Mouse (Mus musculus) liver, embryonic 14.5 days (tissue): ENCODE data around the gene Utp6. TPM values are rescaled to one million over a fixed set of nuclear protein-coding genes. Genes with fewer than 3 reads are reported as not detected.

ENCODE experiments used
- ATAC-seq: fragments of 200-750 bp; cut with Nextera tagmentation; 2 replicates; pipeline ENCODE4 v1.8.0; 2017; ENCODE audit warnings: moderate number of reproducible peaks, mild to moderate bottlenecking, moderate library complexity; ENCODE audit not compliant: insufficient read depth
- DNase-seq, 3 experiments: peaks; one replicate each; pipeline ENCODE4 v3.0.0-alpha.2; 2012 to 2013; ENCODE audit warnings: low read depth in 3 of 3, low spot score in 3 of 3
- H3K27ac ChIP-seq: fragments of 300-500 bp; sonication (generic); 2 replicates; pipeline ENCODE4 v1.5.1; 2014; ENCODE audit warnings: moderate library complexity, mild to moderate bottlenecking, control low read depth, inconsistent platforms
- H3K27me3 ChIP-seq: fragments of 300-500 bp; sonication (generic); 2 replicates; pipeline ENCODE4 v1.6.1; 2014; ENCODE audit warnings: mild to moderate bottlenecking, low read length, moderate library complexity; ENCODE audit not compliant: control insufficient read depth, insufficient read depth
- H3K36me3 ChIP-seq: fragments of 300-500 bp; sonication (generic); replicated peaks from 2 replicates; pipeline ENCODE4 v1.6.1; 2014; ENCODE audit warnings: low read depth; ENCODE audit not compliant: control insufficient read depth, insufficient read depth
- H3K4me1 ChIP-seq, 2 experiments: fragments of 200-500 bp in 1 of 2; fragments of 300-500 bp in 1 of 2; sonication (generic) in 1 of 2; replicated peaks; 2 replicates each; pipeline ENCODE4 v1.6.1; 2012 to 2014; ENCODE audit warnings: antibody characterized with exemption in 1 of 2, inconsistent platforms in 1 of 2, low read length in 1 of 2; ENCODE audit not compliant: control insufficient read depth in 2 of 2, insufficient read depth in 2 of 2
- H3K4me2 ChIP-seq: fragments of 300-500 bp; sonication (generic); 2 replicates; pipeline ENCODE4 v1.6.1; 2014; ENCODE audit warnings: low read depth, mild to moderate bottlenecking, control low read depth, moderate library complexity
- H3K4me3 ChIP-seq, 2 experiments: fragments of 200-500 bp in 1 of 2; fragments of 300-500 bp in 1 of 2; sonication (generic) in 1 of 2; 2 replicates each; pipeline ENCODE4 v1.5.1; 2012 to 2014; ENCODE audit warnings: low read depth in 2 of 2, low read length in 2 of 2, mild to moderate bottlenecking in 2 of 2, control low read depth in 1 of 2, inconsistent platforms in 1 of 2, moderate library complexity in 1 of 2; ENCODE audit not compliant: insufficient read depth in 1 of 2
- H3K9ac ChIP-seq: fragments of 300-500 bp; sonication (generic); replicated peaks from 2 replicates; pipeline ENCODE4 v1.6.1; 2014; ENCODE audit warnings: mild to moderate bottlenecking, control low read depth, moderate library complexity
- H3K9me3 ChIP-seq: fragments of 300-500 bp; sonication (generic); 2 replicates; pipeline ENCODE4 v1.6.1; 2016; ENCODE audit warnings: low read length, mixed read lengths; ENCODE audit not compliant: control insufficient read depth
- CTCF ChIP-seq: IDR thresholded peaks from 2 replicates; pipeline ENCODE4 v1.5.1; 2016; ENCODE audit warnings: antibody characterized with exemption, low read depth, control low read depth
- EP300 ChIP-seq: IDR thresholded peaks from 2 replicates; pipeline ENCODE4 v1.6.1; 2016; ENCODE audit warnings: antibody characterized with exemption, low read depth
- WGBS: fragments of 180-500 bp; shearing (Covaris S2); extraction: QIAGEN DNeasy Blood & Tissue Kit; methylation state at CpG from one replicate; pipeline ENCODE4 v1.1.7; 2014; ENCODE audit not compliant: insufficient replicate concordance; 5-methylcytosine and 5-hydroxymethylcytosine counted together
- polyA plus RNA-seq, 2 experiments: library from polyadenylated mRNA; depleted of rRNA in 1 of 2; stranded (reverse) in 1 of 2; unstranded in 1 of 2; fragments of >200 nt; fragmentation: Nextera tagmentation in 1 of 2; extraction: Ambion mirVana in 1 of 2; gene quantifications; 2 replicates each; pipeline versions ENCODE4 v1.2.1 to v1.2.3; 2012 to 2014

Utp6 gene
- polyA plus RNA-seq, 2 experiments = 11.1 to 23.2 TPM

DNA sequence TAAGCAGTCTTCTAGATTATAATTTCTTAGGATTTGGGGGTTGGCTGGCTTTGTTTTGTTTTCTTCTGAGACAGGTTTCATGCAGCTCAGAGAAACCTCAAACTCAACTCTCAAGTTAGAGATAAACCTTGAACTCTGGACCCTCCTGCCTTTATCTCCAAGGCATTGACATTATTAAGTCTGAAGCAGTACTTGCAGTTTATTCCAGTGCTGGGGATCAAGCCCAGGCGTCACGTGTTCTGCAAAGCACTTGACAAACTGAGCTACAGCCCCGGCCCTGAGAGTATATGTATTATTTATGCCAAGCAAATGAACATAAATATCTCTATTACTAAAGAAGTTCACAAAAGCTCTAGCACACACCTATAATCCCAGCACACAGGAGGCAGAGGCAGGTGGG lies 14.9 kb downstream of the Utp6 start:
- Histone ChIP-seq H3K4me3 (no peak overlapping the region), H3K27me3 (no peaks in the 10 kb centered on the region), H3K9ac (no peak overlapping the region), H3K36me3 (peaks cover 57% of the 10 kb centered on the region), H3K4me1 (peaks cover 4 to 9% of the 10 kb centered on the region in 2 experiments), H3K27ac (no peak overlapping the region), H3K9me3 (no peaks in the 10 kb centered on the region), H3K4me2 (no peak overlapping the region)
- no peak for TF ChIP-seq CTCF
- no peak for TF ChIP-seq EP300
- WGBS = 85% methylated on average over 3 of the region's 3 CpGs
- DNase-seq (no peak), ATAC-seq (no peak)

DNA sequence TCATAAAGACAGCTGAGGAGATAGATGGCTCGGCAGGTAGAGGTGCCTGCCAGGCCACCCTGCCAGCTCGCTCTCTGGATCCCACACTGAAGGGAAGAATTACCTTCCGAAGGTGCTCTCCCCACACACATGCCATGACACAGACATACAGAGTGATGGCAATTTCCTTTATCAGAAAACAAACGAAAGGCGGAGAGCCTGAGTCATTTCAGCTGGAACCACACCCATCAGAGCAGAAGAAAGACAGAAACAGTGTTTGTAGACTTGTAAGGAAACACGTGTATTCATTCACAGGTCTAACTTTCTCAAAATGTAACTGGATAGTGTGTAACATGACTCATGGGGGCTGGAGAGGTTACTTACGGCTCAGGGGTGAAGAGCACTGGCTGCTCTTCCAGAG lies 18.6 kb downstream of the Utp6 start:
- no peak for ATAC-seq
- peak overlapping the region; percentile 34; the same call in 1 of the 2 replicates for H3K27ac ChIP-seq
- 56% methylated on average over 7 of the region's 7 CpGs for WGBS
- peak in 1 of 3 experiments; percentile 33 for DNase-seq
- no peak for TF ChIP-seq CTCF
- TF ChIP-seq EP300 = no peak
- peaks cover 4 to 9% of the 10 kb centered on the region in 2 experiments for H3K4me1 ChIP-seq
- no peaks in the 10 kb centered on the region for H3K9me3 ChIP-seq
- H3K9ac ChIP-seq = no peak overlapping the region
- H3K4me3 ChIP-seq = no peak overlapping the region
- H3K4me2 ChIP-seq = 0 out of 2 replicates have a peak overlapping the region, but pooled peaks have one; percentile 14
- H3K36me3 ChIP-seq = peaks cover 53% of the 10 kb centered on the region
- no peaks in the 10 kb centered on the region for H3K27me3 ChIP-seq

DNA sequence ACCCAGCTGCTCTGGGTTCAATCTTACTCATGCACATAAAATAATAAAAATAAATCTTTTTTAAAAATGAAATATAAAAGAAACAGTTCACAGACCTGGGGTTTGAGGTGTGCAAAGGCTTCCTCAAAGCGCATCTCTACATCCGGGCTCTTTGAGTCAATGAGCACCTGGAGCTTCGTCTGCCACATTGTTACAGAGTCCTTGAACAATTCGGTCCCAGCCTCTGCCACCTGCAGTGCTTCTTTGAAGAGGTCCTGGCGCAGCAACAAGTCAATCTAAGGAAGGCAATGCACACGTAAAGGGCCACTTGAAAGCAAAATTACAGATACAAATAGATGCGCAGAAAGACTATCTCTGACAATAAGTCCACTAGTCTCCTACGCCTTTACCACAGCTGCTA lies 19.1 kb downstream of the Utp6 start:
- Histone ChIP-seq H3K27me3 (no peaks in the 10 kb centered on the region), H3K27ac (peak overlapping the region; percentile 8; the same call in 1 of the 2 replicates), H3K36me3 (peaks cover 52% of the 10 kb centered on the region), H3K4me2 (0 out of 2 replicates have a peak overlapping the region, but pooled peaks have one; percentile 14), H3K9me3 (no peaks in the 10 kb centered on the region), H3K4me1 (peaks cover 4 to 9% of the 10 kb centered on the region in 2 experiments), H3K9ac (no peak overlapping the region), H3K4me3 (no peak overlapping the region)
- ATAC-seq (no peak), DNase-seq (no peak)
- WGBS = 83% methylated on average over 8 of the region's 8 CpGs
- TF ChIP-seq CTCF = no peak
- TF ChIP-seq EP300 = no peak

DNA sequence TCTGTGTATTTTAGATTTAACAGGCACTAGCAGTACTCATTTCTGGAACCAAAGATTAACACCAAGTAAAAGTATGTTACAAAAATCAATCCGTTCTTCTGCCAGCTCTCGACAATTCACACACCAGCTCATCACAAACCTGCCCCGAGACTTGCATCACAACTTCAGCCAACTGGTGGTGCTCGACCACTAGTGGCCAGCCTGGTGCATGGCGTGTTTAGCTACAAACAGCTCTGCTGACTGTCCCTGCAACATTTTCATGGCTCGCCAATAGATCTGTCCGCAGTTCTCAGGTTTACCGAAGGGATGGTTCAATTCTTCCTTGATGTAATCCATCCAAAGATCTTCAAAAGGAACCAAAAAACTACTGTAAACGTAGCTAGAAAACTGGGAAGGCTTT lies 26.4 kb downstream of the Utp6 start:
- no peak overlapping the region for H3K27ac ChIP-seq
- H3K4me2 ChIP-seq = no peak overlapping the region
- no peaks in the 10 kb centered on the region for H3K4me1 ChIP-seq
- no peak for ATAC-seq
- TF ChIP-seq EP300 = no peak
- TF ChIP-seq CTCF = peak; percentile 21; the same call in 1 of the 2 replicates
- no peaks in the 10 kb centered on the region for H3K9me3 ChIP-seq
- peaks cover 16% of the 10 kb centered on the region for H3K36me3 ChIP-seq
- H3K27me3 ChIP-seq = no peaks in the 10 kb centered on the region
- no peak overlapping the region for H3K4me3 ChIP-seq
- no peak overlapping the region for H3K9ac ChIP-seq
- no peak for DNase-seq
- 80% methylated on average over 9 of the region's 9 CpGs for WGBS

DNA sequence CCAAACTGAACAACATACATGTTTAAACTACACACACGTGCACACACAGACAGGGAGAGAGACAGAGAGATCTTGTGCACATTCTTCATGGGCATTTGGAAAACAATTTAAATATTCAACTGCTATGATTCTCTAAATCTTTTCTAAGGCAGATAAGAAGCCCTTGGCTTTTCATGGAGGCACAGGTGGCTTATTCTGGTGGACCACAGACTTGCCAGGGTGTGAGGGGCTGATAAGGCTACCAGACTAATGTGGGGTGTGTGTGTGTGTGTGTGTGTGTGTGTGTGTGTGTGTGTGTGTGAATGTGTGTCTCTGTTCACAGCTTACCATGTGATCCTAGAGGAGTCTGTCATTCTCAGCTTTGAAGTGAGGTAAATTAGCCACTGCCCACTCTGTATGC lies 39.4 kb downstream of the Utp6 start:
- no peak overlapping the region for H3K27ac ChIP-seq
- ATAC-seq = no peak
- H3K27me3 ChIP-seq = no peaks in the 10 kb centered on the region
- H3K36me3 ChIP-seq = no peaks in the 10 kb centered on the region
- no peaks in the 10 kb centered on the region for H3K4me1 ChIP-seq
- no peaks in the 10 kb centered on the region for H3K9me3 ChIP-seq
- H3K4me2 ChIP-seq = no peak overlapping the region
- no peak overlapping the region for H3K4me3 ChIP-seq
- no peak for DNase-seq
- TF ChIP-seq EP300 (no peak), CTCF (no peak)
- 44% methylated on average over 1 of the region's 1 CpGs for WGBS
- no peak overlapping the region for H3K9ac ChIP-seq
